Mouse (Mus musculus): ENCODE measurements around the gene Dnm2.

The Dnm2 gene

DNA sequence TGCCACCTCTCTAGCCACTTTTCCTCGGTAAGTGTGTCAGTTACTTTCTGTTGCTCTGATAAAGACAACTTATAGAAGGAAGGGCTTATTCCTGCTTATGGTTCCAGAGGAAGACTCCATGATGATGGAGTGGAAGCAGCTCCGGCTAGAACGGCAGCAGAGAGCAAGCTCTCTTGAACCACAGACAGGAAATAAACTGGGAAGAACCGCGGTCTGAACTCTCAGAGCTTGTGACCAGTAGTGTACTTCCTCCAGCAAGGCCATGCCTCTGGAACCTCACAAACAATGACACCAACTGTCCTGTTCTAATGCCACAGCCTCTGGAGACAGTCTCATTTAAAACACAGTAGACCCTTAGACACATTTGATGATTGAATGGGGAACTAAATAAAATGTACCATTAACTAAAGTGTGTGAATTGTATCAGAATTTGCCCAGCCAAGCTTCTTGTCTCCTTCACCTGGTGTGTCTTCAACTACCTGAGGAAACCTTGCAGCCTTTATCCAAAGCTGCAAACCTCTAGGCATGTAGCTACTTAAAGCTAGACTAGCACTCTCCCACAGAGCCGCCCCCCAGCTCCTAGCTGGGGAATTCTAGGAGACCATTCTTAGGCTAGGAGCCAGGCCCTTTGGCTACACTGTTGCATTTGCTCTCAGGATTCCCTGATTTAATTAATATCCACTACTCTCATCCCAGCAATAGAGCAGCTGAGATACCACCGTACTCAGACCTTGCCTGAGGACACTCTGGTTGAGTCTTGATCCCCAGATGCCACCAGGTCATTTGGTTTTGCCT lies 100.6 kb downstream of the Dnm2 start:
- peaks cover 3% of the 10 kb centered on the region; the same call in 1 of the 2 replicates for H3K27me3 ChIP-seq (ENCODE audit: insufficient read depth, low read length)
- no peak overlapping the region for H3K4me3 ChIP-seq (replicated peaks; ENCODE audit: low read length)
- H3K4me1 ChIP-seq (replicated peaks; ENCODE audit: low read depth, low read length), result peaks cover 9% of the 10 kb centered on the region
- H3K9me3 ChIP-seq (ENCODE audit: low read length), result peaks cover 14% of the 10 kb centered on the region
- H3K36me3 ChIP-seq (ENCODE audit: insufficient read depth, low read length), result no peaks in the 10 kb centered on the region
- TF ChIP-seq NANOG (IDR thresholded peaks at IDR 0.05; ENCODE audit: borderline replicate concordance, low read length) (no peak), POU5F1 (IDR thresholded peaks at IDR 0.05; ENCODE audit: borderline replicate concordance, low read length) (no peak), CTCF (conservative IDR thresholded peaks at IDR 0.05; ENCODE audit: low read length) (no peak)

GRCm38 (mm10) chr9:21525937-21526633 lies 101.4 kb downstream of the Dnm2 start, which contains the start of gene AB124611:
Gene AB124611, plus strand, starts transcription at chr9:21526176.
- H3K27me3 ChIP-seq (ENCODE audit: insufficient read depth, low read length), result peaks cover 3% of the 10 kb centered on the region; the same call in 1 of the 2 replicates
- no peak within 1 kb of the TSS for H3K4me3 ChIP-seq (replicated peaks; ENCODE audit: low read length)
- H3K4me1 ChIP-seq (replicated peaks; ENCODE audit: low read depth, low read length), result peaks cover 9% of the 10 kb centered on the region
- peaks cover 14% of the 10 kb centered on the region for H3K9me3 ChIP-seq (ENCODE audit: low read length)
- TF ChIP-seq POU5F1 (IDR thresholded peaks at IDR 0.05; ENCODE audit: borderline replicate concordance, low read length), result no peak
- TF ChIP-seq NANOG (IDR thresholded peaks at IDR 0.05; ENCODE audit: borderline replicate concordance, low read length), result no peak
- H3K36me3 ChIP-seq (ENCODE audit: insufficient read depth, low read length), result no peaks in the 10 kb centered on the region

GRCm38 (mm10) chr9:21526634-21526944 lies 101.9 kb downstream of the Dnm2 start:
- Histone ChIP-seq H3K36me3 (ENCODE audit: insufficient read depth, low read length) (no peaks in the 10 kb centered on the region), H3K4me3 (replicated peaks; ENCODE audit: low read length) (no peak overlapping the region), H3K27me3 (ENCODE audit: insufficient read depth, low read length) (peaks cover 3% of the 10 kb centered on the region; the same call in 1 of the 2 replicates), H3K4me1 (replicated peaks; ENCODE audit: low read depth, low read length) (peaks cover 9% of the 10 kb centered on the region), H3K9me3 (ENCODE audit: low read length) (peaks cover 14% of the 10 kb centered on the region)
- TF ChIP-seq NANOG (IDR thresholded peaks at IDR 0.05; ENCODE audit: borderline replicate concordance, low read length), result no peak
- TF ChIP-seq POU5F1 (IDR thresholded peaks at IDR 0.05; ENCODE audit: borderline replicate concordance, low read length), result no peak
- no peak for TF ChIP-seq CTCF (conservative IDR thresholded peaks at IDR 0.05; ENCODE audit: low read length)

GRCm38 (mm10) chr9:21527100-21527801 lies 102.5 kb downstream of the Dnm2 start:
- Histone ChIP-seq H3K27me3 (ENCODE audit: insufficient read depth, low read length) (peaks cover 3% of the 10 kb centered on the region; the same call in 1 of the 2 replicates), H3K4me1 (replicated peaks; ENCODE audit: low read depth, low read length) (peaks cover 9% of the 10 kb centered on the region), H3K4me3 (replicated peaks; ENCODE audit: low read length) (no peak overlapping the region), H3K36me3 (ENCODE audit: insufficient read depth, low read length) (no peaks in the 10 kb centered on the region), H3K9me3 (ENCODE audit: low read length) (peaks cover 9% of the 10 kb centered on the region)
- TF ChIP-seq NANOG (IDR thresholded peaks at IDR 0.05; ENCODE audit: borderline replicate concordance, low read length) (no peak), CTCF (conservative IDR thresholded peaks at IDR 0.05; ENCODE audit: low read length) (no peak), POU5F1 (IDR thresholded peaks at IDR 0.05; ENCODE audit: borderline replicate concordance, low read length) (no peak)

DNA sequence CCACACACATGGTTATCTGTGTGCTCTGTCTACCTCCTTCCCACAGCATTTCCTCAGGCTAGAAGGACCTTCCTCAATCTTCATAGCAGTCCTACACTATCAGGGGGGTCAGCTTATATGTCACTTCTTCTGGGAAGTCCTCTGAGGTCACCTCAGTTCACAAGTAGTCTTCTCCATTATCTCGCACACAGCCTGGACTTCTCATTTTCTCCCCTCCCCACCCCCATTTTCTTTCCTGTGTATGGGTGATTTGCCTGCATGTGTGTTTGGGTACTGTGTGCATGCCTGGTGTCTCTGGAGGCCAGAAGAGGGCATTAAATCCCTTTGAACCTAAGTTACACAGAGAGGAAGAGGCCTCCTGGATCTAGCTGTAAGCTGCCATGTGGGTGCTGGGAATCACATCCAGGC lies 103.2 kb downstream of the Dnm2 start:
- TF ChIP-seq CTCF (conservative IDR thresholded peaks at IDR 0.05; ENCODE audit: low read length) (no peak), POU5F1 (IDR thresholded peaks at IDR 0.05; ENCODE audit: borderline replicate concordance, low read length) (no peak), NANOG (IDR thresholded peaks at IDR 0.05; ENCODE audit: borderline replicate concordance, low read length) (no peak)
- no peaks in the 10 kb centered on the region for H3K36me3 ChIP-seq (ENCODE audit: insufficient read depth, low read length)
- peaks cover 6% of the 10 kb centered on the region for H3K9me3 ChIP-seq (ENCODE audit: low read length)
- H3K4me3 ChIP-seq (replicated peaks; ENCODE audit: low read length), result no peak overlapping the region
- H3K27me3 ChIP-seq (ENCODE audit: insufficient read depth, low read length), result peaks cover 3% of the 10 kb centered on the region; the same call in 1 of the 2 replicates
- H3K4me1 ChIP-seq (replicated peaks; ENCODE audit: low read depth, low read length), result peaks cover 9% of the 10 kb centered on the region

DNA sequence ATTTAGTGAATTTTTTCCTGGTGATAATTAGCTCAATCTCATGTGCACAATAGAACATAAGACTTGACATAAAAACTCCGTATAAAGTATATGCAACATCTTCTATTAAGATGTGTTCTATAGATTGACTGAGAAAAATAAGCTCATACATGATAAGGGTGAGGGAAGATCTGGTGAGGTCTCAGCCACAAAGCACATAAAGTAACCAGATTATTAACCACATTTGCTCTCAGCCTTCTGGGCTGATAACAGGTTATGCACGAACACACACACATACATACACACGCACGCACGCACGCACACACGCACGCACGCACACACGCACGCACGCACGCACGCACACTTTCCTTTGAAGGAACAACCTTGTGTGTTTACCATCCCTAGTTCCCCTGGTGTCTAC lies 111.8 kb downstream of the Dnm2 start:
- Histone ChIP-seq H3K4me3 (replicated peaks; ENCODE audit: low read length) (no peak overlapping the region), H3K4me1 (replicated peaks; ENCODE audit: low read depth, low read length) (peaks cover 20% of the 10 kb centered on the region), H3K27me3 (ENCODE audit: insufficient read depth, low read length) (no peaks in the 10 kb centered on the region), H3K9me3 (ENCODE audit: low read length) (no peaks in the 10 kb centered on the region), H3K36me3 (ENCODE audit: insufficient read depth, low read length) (no peaks in the 10 kb centered on the region)
- TF ChIP-seq CTCF (conservative IDR thresholded peaks at IDR 0.05; ENCODE audit: low read length), result no peak
- no peak for TF ChIP-seq POU5F1 (IDR thresholded peaks at IDR 0.05; ENCODE audit: borderline replicate concordance, low read length)
- no peak for TF ChIP-seq NANOG (IDR thresholded peaks at IDR 0.05; ENCODE audit: borderline replicate concordance, low read length)

GRCm38 (mm10) chr9:21537009-21537408 lies 112.3 kb downstream of the Dnm2 start:
- Histone ChIP-seq H3K36me3 (ENCODE audit: insufficient read depth, low read length) (no peaks in the 10 kb centered on the region), H3K9me3 (ENCODE audit: low read length) (no peaks in the 10 kb centered on the region), H3K4me1 (replicated peaks; ENCODE audit: low read depth, low read length) (peaks cover 20% of the 10 kb centered on the region), H3K27me3 (ENCODE audit: insufficient read depth, low read length) (no peaks in the 10 kb centered on the region), H3K4me3 (replicated peaks; ENCODE audit: low read length) (no peak overlapping the region)
- TF ChIP-seq CTCF (conservative IDR thresholded peaks at IDR 0.05; ENCODE audit: low read length), result no peak
- no peak for TF ChIP-seq POU5F1 (IDR thresholded peaks at IDR 0.05; ENCODE audit: borderline replicate concordance, low read length)
- TF ChIP-seq NANOG (IDR thresholded peaks at IDR 0.05; ENCODE audit: borderline replicate concordance, low read length), result no peak

Measured in E14TG2a.4 (cell line).